Mouse (Mus musculus) cerebellum, postnatal 10 days (tissue): ENCODE data around the gene Pnma3.
"Not testable (repeated sequence)": the region's sequence is repeated elsewhere in the genome, so short reads cannot be mapped to it uniquely, and the experiment has no call there.

Source experiments
- DNase-seq, 2 experiments: peaks; one replicate each; pipeline ENCODE4 v3.0.0; 2021; ENCODE audit warnings: mixed read lengths in 2 of 2

The Pnma3 gene

GRCm38 (mm10) chrX:73064415-73064793, at the start of gene Pnma3:
TSS of gene Pnma3 (plus strand) at chrX:73064787.
- peak; percentile 29 to 37 for DNase-seq

GRCm38 (mm10) chrX:73037003-73037402, 27.6 kb upstream of the Pnma3 start, which contains the start of gene Pnma5:
TSS of gene Pnma5 (minus strand) at chrX:73037103.
- no peak for DNase-seq

- DNase-seq, result no peak
Measured at GRCm38 (mm10) chrX:73038831-73039230, 25.8 kb upstream of the Pnma3 start.

- no peak for DNase-seq
Measured at GRCm38 (mm10) chrX:73039666-73040065, 24.9 kb upstream of the Pnma3 start.

- DNase-seq, result peak; percentile 98 to 99
Measured at GRCm38 (mm10) chrX:73053860-73054563, 10.6 kb upstream of the Pnma3 start.

GRCm38 (mm10) chrX:73061528-73061927, 3.1 kb upstream of the Pnma3 start:
- DNase-seq, result no peak

GRCm38 (mm10) chrX:73062323-73062722, 2.3 kb upstream of the Pnma3 start:
- DNase-seq, result no peak

GRCm38 (mm10) chrX:73063512-73064414, 824 bp upstream of the Pnma3 start:
- peak; percentile 73 to 78 for DNase-seq

- DNase-seq, result not testable (repeated sequence)
Measured at GRCm38 (mm10) chrX:73066765-73067312, 2.3 kb downstream of the Pnma3 start.

GRCm38 (mm10) chrX:73082267-73083055, 17.9 kb downstream of the Pnma3 start, which contains the start of gene Xlr4a:
TSS of gene Xlr4a (minus strand) at chrX:73082478.
- not testable (repeated sequence) for DNase-seq

- DNase-seq, result peak in 1 of 2 experiments; percentile 3
Measured at GRCm38 (mm10) chrX:73096941-73097508, 32.4 kb downstream of the Pnma3 start, which contains the start of gene Xlr3a. TSS of gene Xlr3a (minus strand) at chrX:73097095.

GRCm38 (mm10) chrX:73116747-73117146, 52.2 kb downstream of the Pnma3 start, which contains the start of gene Gm14685:
TSS of gene Gm14685 (plus strand) at chrX:73117047.
- DNase-seq, result not testable (repeated sequence)
